Mouse (Mus musculus) fibroblast of lung, adult 2 months (primary cell): ENCODE data around the gene Cldn5.

Source experiments
- DNase-seq: peaks from one replicate; pipeline ENCODE4 v3.0.0-alpha.2; 2011; ENCODE audit warnings: low read depth

The Cldn5 gene

DNA sequence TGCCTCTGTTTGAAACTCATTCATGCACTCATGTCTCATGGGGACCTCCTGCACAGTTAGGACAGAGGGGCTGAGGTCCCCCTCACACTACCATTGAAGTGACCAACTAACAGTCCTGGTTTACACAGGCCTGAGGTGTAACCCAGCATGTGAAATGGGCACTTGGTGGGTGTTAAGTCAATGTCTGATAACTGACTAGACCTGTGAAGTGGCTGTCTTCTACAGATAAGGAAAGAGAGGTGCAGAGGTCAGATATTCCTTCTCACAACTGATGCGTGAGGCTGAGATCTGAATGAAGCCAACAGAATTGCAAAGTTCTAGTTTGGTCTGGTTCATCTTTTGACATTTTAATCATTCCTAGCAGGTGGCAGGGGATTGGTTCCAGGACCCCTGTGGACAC, 8.8 kb downstream of the Cldn5 start:
- DNase-seq = no peak

DNA sequence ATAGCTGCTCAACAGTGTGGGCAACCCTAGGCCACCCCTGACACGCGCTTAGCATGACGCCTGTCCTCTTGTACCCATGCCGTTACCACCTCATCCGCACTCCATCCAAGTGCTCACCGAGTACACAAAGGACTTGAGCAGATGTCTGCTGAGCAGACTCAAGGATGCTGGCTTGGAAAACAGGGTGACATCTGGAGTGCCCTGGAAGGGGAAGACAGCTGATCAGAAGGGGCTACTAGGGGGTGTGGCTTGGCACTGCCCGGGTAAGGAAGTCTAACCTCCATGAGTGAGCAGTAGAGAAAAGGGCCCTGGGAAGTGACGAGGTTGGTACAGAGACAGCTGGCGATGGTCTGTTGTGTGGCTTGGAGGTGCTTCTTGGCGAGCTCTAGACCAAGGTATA, 10.0 kb downstream of the Cldn5 start:
- no peak for DNase-seq

DNA sequence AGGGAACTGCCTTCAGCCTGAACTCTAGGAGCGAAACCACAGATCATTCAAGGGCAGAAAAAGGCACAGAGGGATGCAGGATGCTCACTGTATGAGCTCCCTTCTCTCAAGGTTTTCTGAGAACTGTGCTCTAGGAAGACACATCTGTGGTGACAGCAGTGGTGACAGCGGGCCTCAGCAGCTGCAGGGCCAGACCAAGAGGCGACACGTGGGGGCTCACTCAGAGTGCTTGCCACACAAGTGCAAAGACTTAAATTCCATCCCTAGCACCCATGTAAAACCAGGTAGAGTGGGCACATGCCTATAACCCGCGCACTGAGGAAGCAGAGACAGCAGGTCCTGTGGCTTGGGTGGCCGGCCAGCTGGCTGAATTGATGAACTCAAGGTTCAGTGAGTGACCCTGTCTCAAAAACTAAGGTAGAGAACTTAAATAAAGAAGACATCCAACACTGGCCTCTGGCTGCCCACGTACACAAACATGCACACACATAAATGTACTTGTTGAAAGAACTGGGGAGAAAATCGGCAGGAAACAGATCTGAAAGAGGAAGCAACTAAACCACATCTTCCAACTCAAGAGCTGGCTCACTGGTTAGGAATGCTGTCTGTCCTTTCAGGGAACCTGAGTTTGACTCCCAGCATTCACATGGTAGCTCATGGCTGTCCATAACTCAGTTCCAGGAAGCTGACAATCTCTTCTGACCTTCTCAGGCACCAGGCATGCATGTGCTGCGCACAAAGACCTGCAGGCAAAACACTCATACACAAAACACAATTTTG, 12.2 kb downstream of the Cldn5 start:
- DNase-seq = peak; percentile 36

DNA sequence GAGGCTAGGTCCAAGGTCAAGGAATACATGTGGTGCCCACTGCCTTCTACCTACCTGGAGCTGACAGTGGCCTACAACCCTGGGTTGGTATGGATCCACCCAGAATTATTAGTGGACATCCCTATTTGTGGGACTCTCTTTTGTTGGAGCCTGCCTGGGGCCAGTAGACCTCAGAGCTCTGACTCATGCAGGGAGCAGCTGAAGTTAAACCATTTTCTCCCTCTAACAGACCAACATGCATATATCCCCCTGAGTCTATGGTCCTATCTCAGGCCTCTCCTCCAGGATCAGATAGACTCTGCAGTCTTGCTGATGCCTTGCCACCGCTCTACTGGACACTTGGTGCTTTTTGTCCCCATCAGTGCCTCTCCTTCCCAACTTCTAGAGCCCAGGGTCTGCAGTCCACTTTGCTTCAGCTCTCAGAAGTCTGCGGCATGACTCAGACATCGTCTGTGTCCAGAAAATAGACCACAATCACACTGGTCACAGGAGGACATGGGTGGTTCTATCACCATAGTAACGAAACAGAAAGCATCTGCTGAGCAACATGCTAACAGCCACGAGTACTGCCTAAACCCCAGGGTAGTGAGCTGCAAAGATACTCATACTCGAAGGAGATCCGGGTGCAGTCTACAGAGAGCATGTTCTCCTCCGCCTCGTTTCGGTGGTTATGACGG, 18.7 kb downstream of the Cldn5 start:
- peak; percentile 67 for DNase-seq

DNA sequence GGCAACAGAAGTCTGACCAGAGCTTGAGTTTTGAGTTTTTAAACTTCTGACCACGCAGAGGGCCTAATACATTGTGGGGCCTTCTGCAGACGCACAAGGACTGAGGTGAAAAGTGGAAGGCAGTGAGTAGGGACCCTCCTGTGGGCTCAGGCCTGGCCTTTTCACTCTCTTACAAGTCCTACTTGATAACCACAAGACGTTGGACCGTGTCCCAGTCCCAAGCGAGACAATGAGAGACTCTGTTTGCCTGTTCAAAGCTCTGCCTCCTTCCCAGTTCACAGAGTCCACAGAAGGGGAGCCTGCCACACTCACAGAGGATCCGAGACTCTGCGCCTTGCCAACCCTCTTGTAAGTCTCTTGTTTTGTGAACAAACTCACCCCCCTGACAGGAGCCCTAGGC, 20.0 kb downstream of the Cldn5 start:
- peak; percentile 71 for DNase-seq

DNA sequence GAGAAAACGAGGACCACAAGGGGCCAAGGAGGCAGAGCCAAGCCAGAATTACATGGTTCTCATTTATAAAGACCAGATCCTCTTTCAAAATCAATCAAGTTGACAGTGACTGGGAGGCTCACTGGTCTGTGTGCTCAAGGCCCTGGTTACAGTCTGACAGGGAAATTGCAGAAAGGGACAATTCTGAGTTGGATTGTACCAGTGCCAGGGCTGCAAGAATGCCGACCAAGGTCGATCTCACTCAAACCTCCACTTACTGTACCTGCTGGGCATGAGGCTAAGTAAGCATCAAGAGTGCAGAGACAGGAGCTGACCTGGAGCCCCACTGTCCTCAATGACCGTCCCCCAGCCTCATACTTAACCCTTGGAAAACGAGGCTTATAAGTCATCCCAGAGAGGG, 21.5 kb downstream of the Cldn5 start:
- no peak for DNase-seq

DNA sequence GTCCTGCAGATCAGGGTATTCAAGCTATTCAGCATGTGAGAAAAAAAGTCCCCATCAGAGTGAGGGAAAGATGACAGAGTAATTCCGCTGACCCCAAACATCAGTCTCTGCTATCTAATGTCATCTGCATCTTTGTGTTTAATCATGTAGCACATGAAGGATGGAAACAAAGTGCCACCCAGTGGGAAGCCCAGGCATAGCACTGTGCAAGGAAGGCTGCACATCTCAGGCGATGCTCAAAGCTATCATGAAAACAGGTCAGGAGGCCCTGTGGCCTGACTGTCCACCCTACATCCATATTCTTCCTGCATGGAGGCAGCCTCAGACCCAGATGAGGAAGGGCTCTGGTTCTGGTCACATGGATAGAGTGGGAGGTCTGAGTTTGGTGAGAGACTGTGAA, 22.2 kb downstream of the Cldn5 start:
- DNase-seq = peak; percentile 30

DNA sequence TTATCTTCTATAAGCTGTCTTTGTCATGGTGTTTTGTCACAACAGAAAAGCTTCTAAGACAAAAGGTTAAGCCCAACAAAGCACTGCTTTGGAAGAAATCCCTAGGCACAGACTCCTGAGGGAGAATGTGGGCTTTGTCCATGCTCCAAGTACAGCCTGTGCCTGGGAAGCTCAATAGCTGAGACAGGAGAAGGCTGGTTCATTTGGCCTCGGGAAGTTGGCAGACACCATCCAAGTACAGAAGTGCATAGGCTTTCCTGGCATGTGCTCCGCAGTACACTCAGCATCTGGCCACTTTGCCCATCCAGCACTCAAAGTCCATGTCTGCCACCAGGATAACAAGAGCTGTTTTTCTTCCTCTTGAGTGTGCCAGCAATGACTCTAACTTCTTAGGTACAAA, 29.1 kb downstream of the Cldn5 start:
- no peak for DNase-seq

DNA sequence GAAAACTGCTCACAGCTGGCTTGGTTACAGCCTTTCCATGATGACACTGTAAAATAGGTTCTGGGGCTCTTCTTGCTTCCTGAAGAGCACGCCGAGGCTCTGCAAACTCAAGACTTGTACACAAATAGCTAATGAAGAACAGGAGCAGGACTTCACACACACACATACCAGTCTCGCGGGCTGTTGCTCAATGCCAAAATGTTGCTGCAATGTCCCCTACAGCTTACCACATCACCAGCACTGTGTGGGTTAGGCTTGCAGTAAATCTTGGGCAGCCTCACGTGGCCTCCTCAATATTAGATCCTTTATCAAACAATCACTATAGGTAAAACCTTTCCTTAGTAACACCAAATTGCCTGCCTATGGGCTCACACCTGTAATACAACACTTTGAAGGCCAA, 32.4 kb downstream of the Cldn5 start:
- no peak for DNase-seq

DNA sequence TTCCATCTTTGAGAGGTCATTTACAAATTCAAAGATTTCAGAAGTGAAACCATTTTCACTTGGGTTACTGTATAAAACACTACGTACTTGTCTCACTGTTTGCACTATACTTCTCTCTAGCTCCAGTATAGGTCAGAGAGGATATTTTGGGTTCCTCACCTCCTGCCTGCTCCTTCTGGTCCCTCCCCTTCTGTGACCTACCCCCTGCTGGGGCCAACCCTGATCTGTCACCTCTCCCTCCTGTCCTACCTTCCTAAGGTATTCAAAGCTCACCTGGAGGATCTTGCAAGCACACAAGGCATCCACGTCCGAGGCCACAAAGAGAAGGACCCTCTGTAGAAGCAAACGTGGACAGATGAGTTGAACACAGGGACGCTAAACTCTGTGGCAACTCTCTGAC, 34.4 kb downstream of the Cldn5 start:
- no peak for DNase-seq

DNA sequence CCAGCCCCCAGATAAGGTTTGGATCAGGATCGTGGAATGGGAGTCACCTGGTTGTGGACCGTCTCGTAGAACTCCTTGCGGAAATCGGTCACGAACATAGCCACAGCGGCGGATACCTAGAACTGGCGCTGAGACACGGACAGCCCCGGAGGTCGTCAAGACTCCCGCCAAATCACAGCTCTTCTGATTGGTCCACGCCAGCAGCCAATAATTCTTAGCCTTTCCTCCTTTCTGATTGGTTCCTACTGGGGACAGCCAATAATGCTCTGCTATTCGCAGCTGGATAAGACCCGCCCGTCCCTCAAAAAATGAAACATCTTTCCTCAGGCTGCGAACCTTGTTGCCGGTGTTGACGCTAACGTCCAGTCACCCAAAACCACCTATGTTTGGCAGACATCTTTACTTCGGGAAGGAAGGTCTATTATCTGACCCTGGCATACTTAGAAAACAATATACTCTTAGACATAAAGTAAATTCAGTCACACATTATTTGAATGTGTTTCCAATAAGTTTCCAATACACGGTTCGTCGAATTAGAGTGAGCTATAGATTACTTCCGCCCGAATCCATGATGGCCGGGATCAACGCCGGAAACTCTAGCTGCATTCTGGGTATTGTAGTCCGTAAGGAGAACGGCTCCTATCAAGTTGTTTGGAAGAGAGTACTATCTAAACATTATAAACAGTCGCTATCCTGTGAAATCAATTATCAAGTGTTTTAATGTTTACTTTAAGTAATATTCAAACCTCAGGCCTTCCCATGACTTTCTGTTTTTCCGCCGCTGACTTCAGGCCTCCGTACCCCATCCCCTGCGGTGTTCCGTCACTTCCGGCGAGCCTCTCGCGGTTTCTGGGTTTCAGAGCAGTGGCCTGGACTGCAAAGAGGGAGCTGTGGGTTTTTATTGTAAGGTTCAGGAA, 35.1 kb downstream of the Cldn5 start, which contains the start of the genes Ufd1 and Cdc45:
Gene Ufd1 (plus strand): TSS at position 312 of the 917 bp plus-strand sequence.
Gene Cdc45 (minus strand): TSS at position 520 of the 917 bp plus-strand sequence.
- peak; percentile 95 for DNase-seq

DNA sequence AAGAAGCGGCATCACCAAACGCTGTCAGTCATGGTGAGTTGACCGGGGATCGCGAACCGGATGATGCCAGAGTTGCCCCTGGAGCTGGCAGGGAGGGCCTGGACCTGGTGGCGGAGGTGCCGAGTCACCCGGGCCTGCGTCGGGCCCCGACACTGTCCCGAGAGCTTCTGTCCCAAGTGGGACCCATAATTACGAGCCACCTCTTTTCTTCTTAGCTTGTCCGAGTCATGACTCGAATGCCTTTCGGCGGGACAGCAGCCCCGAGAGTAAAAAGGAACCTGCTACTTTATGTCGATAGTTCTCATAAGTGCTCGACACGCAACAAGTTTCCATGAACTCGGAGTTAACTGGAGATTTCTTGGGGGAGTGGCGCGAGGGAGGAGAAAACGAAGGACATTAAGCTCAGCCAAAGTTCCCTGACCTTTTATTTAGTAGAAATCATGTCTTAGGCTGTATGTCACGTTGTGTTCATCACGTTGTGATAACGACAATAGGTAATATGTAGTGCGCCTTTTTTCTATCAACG, 35.8 kb downstream of the Cldn5 start:
- no peak for DNase-seq

DNA sequence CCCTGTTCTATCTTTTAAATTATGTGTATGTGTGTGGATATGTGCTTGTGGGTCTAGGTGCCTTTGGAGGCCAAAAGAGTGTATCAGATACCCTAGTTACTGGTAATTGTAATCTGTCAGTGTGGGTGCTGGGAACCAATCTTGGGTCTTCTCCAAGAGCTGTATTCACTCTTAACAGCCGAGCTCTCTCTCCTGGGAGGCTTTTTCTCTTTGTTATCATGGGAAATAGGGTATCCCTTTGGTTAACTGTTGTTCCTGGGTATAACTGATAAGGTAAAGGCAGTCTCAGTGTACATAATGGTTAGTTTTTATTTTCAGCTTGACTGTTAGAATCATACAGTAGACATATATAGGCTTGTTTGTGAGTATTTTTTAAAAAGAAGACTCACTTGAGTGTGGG, 45.7 kb downstream of the Cldn5 start:
- DNase-seq = no peak

DNA sequence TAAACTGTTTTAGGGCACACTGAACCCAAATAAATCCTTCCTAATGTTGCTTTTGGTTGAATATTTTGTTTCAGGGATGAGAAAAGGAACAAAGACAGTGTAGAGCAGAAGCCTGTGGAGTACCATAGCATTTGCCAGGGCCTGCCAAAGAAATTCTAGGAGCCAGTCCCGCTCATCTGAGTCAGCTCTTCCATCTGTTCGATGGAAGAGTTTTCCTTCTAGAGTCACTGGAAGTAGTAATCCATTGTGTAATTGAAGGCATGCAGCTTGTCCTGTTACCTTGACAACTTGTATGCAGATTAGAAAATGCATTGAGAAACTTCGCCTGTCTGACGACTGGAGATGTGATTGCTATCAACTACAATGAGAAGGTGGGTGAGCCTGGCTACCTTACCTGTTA, 46.3 kb downstream of the Cldn5 start:
- DNase-seq = no peak
